25 mouse cellular contexts compared by ENCODE assay signal in genomic region chr6:140380588-140380987, GRCm38 (mm10).
"Had no signal": no experiment of that assay in that cellular context is flagged by ENCODE, and none has a peak within 500 bp of the region (broad histone marks: within the 10 kb centered on the region; RNA-seq: fewer than 3 reads in every experiment).

No protein-coding gene starts in this region.

- H3K4me2 ChIP-seq: heart, embryonic 12.5 days; hindbrain, embryonic 14.5 days; kidney, embryonic 15.5 days; limb, embryonic 12.5 days; liver, embryonic 11.5 days; liver, embryonic 13.5 days; liver, embryonic 15.5 days had no signal

- H3K36me3 ChIP-seq: heart, embryonic 10.5 days; heart, embryonic 12.5 days; hindbrain, embryonic 10.5 days; kidney, embryonic 15.5 days; limb, embryonic 10.5 days; limb, embryonic 12.5 days; liver, embryonic 13.5 days; liver, embryonic 15.5 days had no signal

- H3K4me3 ChIP-seq: gastrocnemius, adult 2 months; heart, embryonic 10.5 days; heart, embryonic 12.5 days; hindbrain, embryonic 10.5 days; kidney, embryonic 15.5 days; layer of hippocampus, adult 2 months; left cerebral cortex, adult 2 months; limb, embryonic 10.5 days; limb, embryonic 12.5 days; liver, embryonic 13.5 days; liver, embryonic 15.5 days had no signal

- DNase-seq: gastrocnemius, postnatal 10 days; heart, adult 18-20 months; heart, postnatal 10 days; heart, postnatal 4 days; kidney, adult 11 months; kidney, adult 2 months; kidney, adult 9 months; kidney, postnatal 36 days; liver; liver, embryonic 13.5 days had no signal

- H3K9ac ChIP-seq: heart, embryonic 12.5 days; hindbrain, embryonic 14.5 days; kidney, embryonic 15.5 days; limb, embryonic 12.5 days; liver, embryonic 13.5 days; liver, embryonic 15.5 days had no signal

- H3K27me3 ChIP-seq: heart, embryonic 12.5 days; kidney, embryonic 15.5 days; limb, embryonic 12.5 days; liver, embryonic 13.5 days; liver, embryonic 15.5 days had no signal

- ATAC-seq: hindbrain, embryonic 16.5 days; inflammation-experienced regulatory T-cells, adult 6 months had no signal

- H3K9me3 ChIP-seq: heart, embryonic 10.5 days; heart, embryonic 12.5 days; hindbrain, embryonic 10.5 days; kidney, embryonic 15.5 days; limb, embryonic 10.5 days; limb, embryonic 12.5 days; liver, embryonic 13.5 days; liver, embryonic 15.5 days had no signal

- H3K4me1 ChIP-seq: heart, embryonic 10.5 days; heart, embryonic 12.5 days; hindbrain, embryonic 10.5 days; kidney, embryonic 15.5 days; limb, embryonic 12.5 days; liver, embryonic 13.5 days; liver, embryonic 15.5 days had no signal

- H3K27ac ChIP-seq: gastrocnemius, adult 2 months; heart, embryonic 10.5 days; hindbrain, embryonic 10.5 days; hindbrain, embryonic 14.5 days; kidney, embryonic 15.5 days; kidney, postnatal 0 days; layer of hippocampus, adult 2 months; left cerebral cortex, adult 2 months; limb, embryonic 10.5 days; limb, embryonic 12.5 days; liver, embryonic 13.5 days; liver, embryonic 15.5 days had no signal
